Mouse (Mus musculus) embryo, embryonic 11 days (tissue): ENCODE data around the gene Jade1.

ENCODE experiments used
- DNase-seq: peaks from one replicate; pipeline ENCODE4 v3.0.0-alpha.2; 2015

Gene Jade1

GRCm38 (mm10) chr3:41601226-41602020, 45.9 kb downstream of the Jade1 start:
- DNase-seq = no peak

GRCm38 (mm10) chr3:41602933-41603332, 47.4 kb downstream of the Jade1 start:
- DNase-seq = no peak

GRCm38 (mm10) chr3:41603470-41604019, 48.0 kb downstream of the Jade1 start:
- no peak for DNase-seq

- DNase-seq = no peak
These were observed 49.2 kb downstream of the Jade1 start for GRCm38 (mm10) chr3:41604629-41605321.

GRCm38 (mm10) chr3:41605601-41606329, 50.2 kb downstream of the Jade1 start:
- DNase-seq = no peak

GRCm38 (mm10) chr3:41606330-41606664, 50.8 kb downstream of the Jade1 start:
- no peak for DNase-seq

GRCm38 (mm10) chr3:41607050-41607449, 51.5 kb downstream of the Jade1 start:
- no peak for DNase-seq

GRCm38 (mm10) chr3:41607467-41607866, 51.9 kb downstream of the Jade1 start:
- DNase-seq = no peak

GRCm38 (mm10) chr3:41609071-41609470, 53.5 kb downstream of the Jade1 start:
- no peak for DNase-seq

GRCm38 (mm10) chr3:41612211-41612610, 56.7 kb downstream of the Jade1 start:
- no peak for DNase-seq

- no peak for DNase-seq
These were observed 58.2 kb downstream of the Jade1 start for GRCm38 (mm10) chr3:41613706-41614105.

GRCm38 (mm10) chr3:41614230-41614985, 58.9 kb downstream of the Jade1 start:
- DNase-seq = no peak

GRCm38 (mm10) chr3:41618036-41618435, 62.5 kb downstream of the Jade1 start:
- DNase-seq = no peak

- DNase-seq = no peak
These were observed 63.0 kb downstream of the Jade1 start for GRCm38 (mm10) chr3:41618488-41618887.

GRCm38 (mm10) chr3:41620971-41621370, 65.4 kb downstream of the Jade1 start:
- DNase-seq = no peak

GRCm38 (mm10) chr3:41655642-41656041, 100.1 kb downstream of the Jade1 start:
- DNase-seq = no peak
